Comparison of ENCODE assay signal across 29 mouse cellular contexts in genomic region chr11:18681593-18681992, GRCm38 (mm10).
DNase-seq lines count a peak whose midpoint lies in the region; ATAC-seq and TF ChIP-seq lines count a peak whose summit lies in the region.
"Had no signal": no experiment of that assay in that cellular context is flagged by ENCODE, and none has a peak within 500 bp of the region (broad histone marks: within the 10 kb centered on the region; RNA-seq: fewer than 3 reads in every experiment).

No protein-coding gene starts in this region.

- no peaks in the 10 kb centered on the region for H3K36me3 ChIP-seq in MEL (ENCODE audit: control insufficient read depth in 1 of 2, insufficient read depth in 2 of 2, low read length in 2 of 2)
- H3K36me3 ChIP-seq: embryonic facial prominence, embryonic 12.5 days; forebrain, embryonic 12.5 days; forebrain, embryonic 15.5 days; G1E; heart, embryonic 10.5 days; heart, embryonic 13.5 days had no signal

- DNase-seq in frontal cortex, postnatal 10 days (ENCODE audit: low spot score in 2 of 2) = no peak
- peak; percentile 10 for DNase-seq in MEL (ENCODE audit: low read depth, low spot score)
- peak; percentile 16 for DNase-seq in c-Kit-positive CD71-negative TER-119-negative erythroid progenitor cells, embryonic 14.5 days (ENCODE audit: low read depth)
- no peak for DNase-seq in gastrocnemius, postnatal 14 days
- DNase-seq in kidney, adult 9 months = no peak
- DNase-seq in natural killer cell, adult 2 months (ENCODE audit: low spot score in 2 of 2) = no peak
- DNase-seq: adrenal gland, adult 2 months; adrenal gland, postnatal 25 days; cerebellum, adult 11-12 months; cerebellum, adult 8-10 months; cerebellum, postnatal 10 days; cerebellum, postnatal 36 days; gastrocnemius, adult 2 months; gastrocnemius, postnatal 25 days; heart, adult 2 months; heart, postnatal 14 days; heart, postnatal 4 days; kidney, adult 2 months had no signal

- H3K79me2 ChIP-seq in MEL (ENCODE audit: control insufficient read depth, insufficient read depth, low read length, poor library complexity) = no peaks in the 10 kb centered on the region

- no peak overlapping the region for H3K27ac ChIP-seq in MEL (ENCODE audit: control insufficient read depth, low read depth, low read length)
- H3K27ac ChIP-seq: embryonic facial prominence, embryonic 12.5 days; forebrain, embryonic 12.5 days; forebrain, embryonic 15.5 days; gastrocnemius, adult 2 months; heart, adult 2 months; heart, embryonic 10.5 days; heart, embryonic 13.5 days; hindbrain, embryonic 14.5 days had no signal

- peak; percentile 55; the same call in 1 of the 2 replicates for ATAC-seq in frontal cortex, adult (ENCODE audit: low TSS enrichment)
- ATAC-seq in megakaryocyte progenitor cell, adult 5-6 weeks (replicated peaks; ENCODE audit: poor library complexity) = peak; percentile 55
- ATAC-seq: forebrain, embryonic 15.5 days; intestine, postnatal 0 days had no signal

- TF ChIP-seq RAD21 in MEL (IDR thresholded peaks at IDR 0.05; ENCODE audit: low read depth, low read length) = no peak

- TF ChIP-seq POLR2A in MEL (IDR thresholded peaks at IDR 0.05; ENCODE audit: control insufficient read depth in 1 of 2, insufficient read depth in 1 of 2, low read depth in 1 of 2, low read length in 2 of 2, poor library complexity in 1 of 2) = no peak

- no peak for TF ChIP-seq EP300 in MEL (IDR thresholded peaks at IDR 0.05; ENCODE audit: low read depth in 1 of 2, low read length in 2 of 2)

- TF ChIP-seq CTCF in MEL (IDR thresholded peaks at IDR 0.05 in 2 of 3, conservative IDR thresholded peaks at IDR 0.05 in 1 of 3; ENCODE audit: control insufficient read depth in 1 of 3, insufficient read depth in 1 of 3, low read depth in 2 of 3, low read length in 3 of 3, poor library complexity in 1 of 3, severe bottlenecking in 1 of 3) = no peak

- no peak overlapping the region for H3K9ac ChIP-seq in MEL (ENCODE audit: control insufficient read depth, low read depth, low read length, poor library complexity, severe bottlenecking)
- H3K9ac ChIP-seq: embryonic facial prominence, embryonic 12.5 days; forebrain, embryonic 12.5 days; forebrain, embryonic 15.5 days; heart, embryonic 13.5 days; hindbrain, embryonic 14.5 days had no signal

- H3K9me3 ChIP-seq in MEL (replicated peaks; ENCODE audit: insufficient read depth, low read length) = no peaks in the 10 kb centered on the region
- H3K9me3 ChIP-seq: embryonic facial prominence, embryonic 12.5 days; forebrain, embryonic 12.5 days; forebrain, embryonic 15.5 days; G1E; heart, embryonic 10.5 days had no signal

- intact Hi-C loops in gastrocnemius, postnatal 14 days (cut with DNase I; ENCODE audit: low total_unique reads) = no loop called here

- no peak overlapping the region for H3K4me3 ChIP-seq in MEL (ENCODE audit: control insufficient read depth in 1 of 2, insufficient read depth in 1 of 2, low read depth in 2 of 2, low read length in 2 of 2)
- H3K4me3 ChIP-seq: embryonic facial prominence, embryonic 12.5 days; erythroblast, embryonic 14.5 days; forebrain, embryonic 12.5 days; forebrain, embryonic 15.5 days; gastrocnemius, adult 2 months; heart, adult 2 months; heart, embryonic 10.5 days; heart, embryonic 13.5 days had no signal

- no peaks in the 10 kb centered on the region for H3K4me1 ChIP-seq in MEL (ENCODE audit: control insufficient read depth in 1 of 2, insufficient read depth in 2 of 2, low read length in 2 of 2)
- H3K4me1 ChIP-seq: embryonic facial prominence, embryonic 12.5 days; forebrain, embryonic 12.5 days; forebrain, embryonic 15.5 days; heart, embryonic 10.5 days; heart, embryonic 13.5 days had no signal

- no peaks in the 10 kb centered on the region for H3K27me3 ChIP-seq in MEL (ENCODE audit: control insufficient read depth in 1 of 2, insufficient read depth in 2 of 2, low read length in 2 of 2)
- H3K27me3 ChIP-seq: embryonic facial prominence, embryonic 12.5 days; forebrain, embryonic 12.5 days; forebrain, embryonic 15.5 days; heart, embryonic 13.5 days had no signal

TF ChIP-seq in MEL, 35 proteins besides CTCF, POLR2A, EP300 and RAD21:
- TF ChIP-seq KAT2A (conservative IDR thresholded peaks at IDR 0.05; ENCODE audit: low read depth, low read length) = no peak
- no peak for TF ChIP-seq BHLHE40 (IDR thresholded peaks at IDR 0.05; ENCODE audit: borderline replicate concordance, low read depth, low read length)
- TF ChIP-seq CHD2 (IDR thresholded peaks at IDR 0.05; ENCODE audit: low read length) = no peak
- TF ChIP-seq NRF1 (IDR thresholded peaks at IDR 0.05; ENCODE audit: insufficient read depth, low read depth, low read length, poor library complexity, severe bottlenecking) = no peak
- no peak for TF ChIP-seq SMC3 (IDR thresholded peaks at IDR 0.05; ENCODE audit: low read depth, low read length)
- no peak for TF ChIP-seq ELF1 (IDR thresholded peaks at IDR 0.05; ENCODE audit: low read depth, low read length)
- TF ChIP-seq NELFE (IDR thresholded peaks at IDR 0.05; ENCODE audit: low read depth, low read length) = no peak
- TF ChIP-seq MYC (IDR thresholded peaks at IDR 0.05; ENCODE audit: low read depth, low read length) = no peak

Comparison
In these comparisons a context has a peak if more than half of its experiments do, and no peak if none do; other contexts are left out.
1. DNase-seq: peak in MEL (single experiment) and c-Kit-positive CD71-negative TER-119-negative erythroid progenitor cells, embryonic 14.5 days (single experiment); none in frontal cortex, postnatal 10 days (0 of 2), gastrocnemius, postnatal 14 days (single experiment), kidney, adult 9 months (single experiment) and natural killer cell, adult 2 months (0 of 2).